Mouse (Mus musculus) liver, embryonic 11.5 days (tissue): ENCODE data around the gene 2010003K11Rik. TPM values are rescaled to one million over a fixed set of nuclear protein-coding genes. Genes with fewer than 3 reads are reported as not detected.

Experiments used
- ATAC-seq: fragments of 200-750 bp; cut with Nextera tagmentation; replicated peaks from 2 replicates; pipeline ENCODE4 v1.8.0; 2017; ENCODE audit warnings: moderate number of reproducible peaks, mild to moderate bottlenecking, moderate TSS enrichment, moderate library complexity; ENCODE audit not compliant: low FRiP score
- DNase-seq: peaks from one replicate; pipeline ENCODE4 v3.0.0-alpha.2; 2017; ENCODE audit warnings: low spot score
- H3K27ac ChIP-seq: fragments of 300-500 bp; sonication (generic); 2 replicates; pipeline ENCODE4 v1.5.1; 2014; ENCODE audit warnings: mild to moderate bottlenecking, low read depth, low read length, control low read depth
- H3K27me3 ChIP-seq: fragments of 300-500 bp; sonication (generic); replicated peaks from 2 replicates; pipeline ENCODE4 v1.6.1; 2014; ENCODE audit warnings: low read length, mixed read lengths; ENCODE audit not compliant: control insufficient read depth, insufficient read depth
- H3K36me3 ChIP-seq: fragments of 300-500 bp; sonication (generic); 2 replicates; pipeline ENCODE4 v1.6.1; 2014; ENCODE audit warnings: mild to moderate bottlenecking, low read length, moderate library complexity, mixed read lengths; ENCODE audit not compliant: control insufficient read depth, insufficient read depth
- H3K4me1 ChIP-seq: fragments of 300-500 bp; sonication (generic); replicated peaks from 2 replicates; pipeline ENCODE4 v1.6.1; 2014; ENCODE audit warnings: low read length, mixed read lengths; ENCODE audit not compliant: control insufficient read depth, insufficient read depth
- H3K4me2 ChIP-seq: fragments of 300-500 bp; sonication (generic); 2 replicates; pipeline ENCODE4 v1.6.1; 2014; ENCODE audit warnings: mild to moderate bottlenecking, control low read depth, moderate library complexity
- H3K4me3 ChIP-seq: fragments of 300-500 bp; sonication (generic); 2 replicates; pipeline ENCODE4 v1.5.1; 2014; ENCODE audit warnings: low read depth, low read length, control low read depth
- H3K9ac ChIP-seq: fragments of 300-500 bp; sonication (generic); 2 replicates; pipeline ENCODE4 v1.6.1; 2014; ENCODE audit warnings: low read depth, low read length, control low read depth
- H3K9me3 ChIP-seq: fragments of 300-500 bp; sonication (generic); 2 replicates; pipeline ENCODE4 v1.6.1; 2016; ENCODE audit warnings: low read length, inconsistent platforms, mixed read lengths; ENCODE audit not compliant: control insufficient read depth
- WGBS: fragments of 180-500 bp; shearing (Covaris S2); extraction: QIAGEN DNeasy Blood & Tissue Kit; methylation state at CpG from one replicate; pipeline ENCODE4 v1.1.7; 2014; 5-methylcytosine and 5-hydroxymethylcytosine counted together
- polyA plus RNA-seq: library from polyadenylated mRNA; unstranded; fragments of >200 nt; fragmentation: Nextera tagmentation; extraction: Ambion mirVana; gene quantifications from 2 replicates; pipeline ENCODE4 v1.2.1, GENCODE M21; 2014

The 2010003K11Rik gene
- polyA plus RNA-seq, 1 experiment from 2014 or later, result 0.14 TPM

GRCm38 (mm10) chr19:4534646-4535045, 36.3 kb upstream of the 2010003K11Rik start:
- no peaks in the 10 kb centered on the region for H3K36me3 ChIP-seq
- H3K9ac ChIP-seq, result no peak overlapping the region
- H3K4me2 ChIP-seq, result no peak overlapping the region
- H3K27me3 ChIP-seq, result no peaks in the 10 kb centered on the region
- H3K27ac ChIP-seq, result no peak overlapping the region
- DNase-seq (no peak), ATAC-seq (no peak)
- H3K9me3 ChIP-seq, result no peaks in the 10 kb centered on the region
- no peak overlapping the region for H3K4me3 ChIP-seq
- 89% methylated on average over 2 of the region's 2 CpGs for WGBS
- no peaks in the 10 kb centered on the region for H3K4me1 ChIP-seq

- Histone ChIP-seq H3K4me1 (no peaks in the 10 kb centered on the region), H3K9me3 (no peaks in the 10 kb centered on the region), H3K4me2 (no peak overlapping the region), H3K9ac (no peak overlapping the region), H3K27ac (no peak overlapping the region), H3K27me3 (no peaks in the 10 kb centered on the region), H3K4me3 (no peak overlapping the region), H3K36me3 (no peaks in the 10 kb centered on the region)
- ATAC-seq (no peak), DNase-seq (no peak)
- 83% methylated on average over 3 of the region's 3 CpGs for WGBS
Observed at GRCm38 (mm10) chr19:4521426-4522050, 23.2 kb upstream of the 2010003K11Rik start.

- ATAC-seq (no peak), DNase-seq (no peak)
- Histone ChIP-seq H3K27me3 (no peaks in the 10 kb centered on the region), H3K4me2 (no peak overlapping the region), H3K4me3 (no peak overlapping the region), H3K36me3 (no peaks in the 10 kb centered on the region), H3K4me1 (0 out of 2 replicates have a peak, but pooled peaks cover 4% of the 10 kb centered on the region), H3K9ac (no peak overlapping the region), H3K27ac (no peak overlapping the region), H3K9me3 (no peaks in the 10 kb centered on the region)
- WGBS, result 57% methylated on average over 1 of the region's 1 CpGs
Observed at GRCm38 (mm10) chr19:4517483-4517882, 19.1 kb upstream of the 2010003K11Rik start.

- ATAC-seq, result no peak
- H3K4me1 ChIP-seq, result 0 out of 2 replicates have a peak, but pooled peaks cover 7% of the 10 kb centered on the region
- H3K9ac ChIP-seq, result no peak overlapping the region
- 0 out of 2 replicates have a peak, but pooled peaks cover 3% of the 10 kb centered on the region for H3K27me3 ChIP-seq
- no peaks in the 10 kb centered on the region for H3K9me3 ChIP-seq
- no peaks in the 10 kb centered on the region for H3K36me3 ChIP-seq
- H3K27ac ChIP-seq, result no peak overlapping the region
- WGBS, result 66% methylated on average over 2 of the region's 2 CpGs
- no peak overlapping the region for H3K4me3 ChIP-seq
- DNase-seq, result no peak
- H3K4me2 ChIP-seq, result no peak overlapping the region
Observed at GRCm38 (mm10) chr19:4516288-4516687, 17.9 kb upstream of the 2010003K11Rik start.

- Histone ChIP-seq H3K27ac (no peak overlapping the region), H3K4me3 (no peak overlapping the region), H3K36me3 (no peaks in the 10 kb centered on the region), H3K9ac (no peak overlapping the region), H3K4me2 (no peak overlapping the region), H3K4me1 (peaks cover 12% of the 10 kb centered on the region; the same call in 1 of the 2 replicates), H3K9me3 (no peaks in the 10 kb centered on the region), H3K27me3 (0 out of 2 replicates have a peak, but pooled peaks cover 3% of the 10 kb centered on the region)
- DNase-seq (no peak), ATAC-seq (no peak)
- 62% methylated on average over 2 of the region's 2 CpGs for WGBS
Observed at GRCm38 (mm10) chr19:4515746-4516145, 17.4 kb upstream of the 2010003K11Rik start.

GRCm38 (mm10) chr19:4513236-4513858, 15.0 kb upstream of the 2010003K11Rik start:
- ATAC-seq (no peak), DNase-seq (no peak)
- peaks cover 12% of the 10 kb centered on the region; the same call in 1 of the 2 replicates for H3K4me1 ChIP-seq
- H3K27ac ChIP-seq, result no peak overlapping the region
- no peak overlapping the region for H3K4me3 ChIP-seq
- H3K9me3 ChIP-seq, result no peaks in the 10 kb centered on the region
- H3K27me3 ChIP-seq, result 0 out of 2 replicates have a peak, but pooled peaks cover 3% of the 10 kb centered on the region
- 60% methylated on average over 4 of the region's 4 CpGs for WGBS
- no peak overlapping the region for H3K9ac ChIP-seq
- no peaks in the 10 kb centered on the region for H3K36me3 ChIP-seq
- no peak overlapping the region for H3K4me2 ChIP-seq

- H3K9ac ChIP-seq, result peak overlapping the region; percentile 53
- DNase-seq (no peak), ATAC-seq (no peak)
- no peak overlapping the region for H3K27ac ChIP-seq
- peak overlapping the region; percentile 77 for H3K4me2 ChIP-seq
- no peaks in the 10 kb centered on the region for H3K36me3 ChIP-seq
- WGBS, result 11% methylated on average over 13 of the region's 13 CpGs
- peak overlapping the region; percentile 72 for H3K4me3 ChIP-seq
- 0 out of 2 replicates have a peak, but pooled peaks cover 3% of the 10 kb centered on the region for H3K27me3 ChIP-seq
- H3K4me1 ChIP-seq, result peaks cover 12% of the 10 kb centered on the region; the same call in 1 of the 2 replicates
- H3K9me3 ChIP-seq, result no peaks in the 10 kb centered on the region
Observed at GRCm38 (mm10) chr19:4511116-4511841, 12.9 kb upstream of the 2010003K11Rik start.

- ATAC-seq (peak; percentile 99), DNase-seq (peak; percentile 97)
- no peaks in the 10 kb centered on the region for H3K9me3 ChIP-seq
- no peak within 1 kb of the TSS for H3K27ac ChIP-seq
- H3K27me3 ChIP-seq, result 0 out of 2 replicates have a peak, but pooled peaks cover 3% of the 10 kb centered on the region
- H3K4me1 ChIP-seq, result peaks cover 9% of the 10 kb centered on the region; the same call in 1 of the 2 replicates
- peak within 1 kb of the TSS; percentile 58 for H3K9ac ChIP-seq
- peak within 1 kb of the TSS; percentile 72 for H3K4me3 ChIP-seq
- under 1% methylated on average over 82 of the region's 82 CpGs for WGBS
- no peaks in the 10 kb centered on the region for H3K36me3 ChIP-seq
- peak within 1 kb of the TSS; percentile 83 for H3K4me2 ChIP-seq
Observed at GRCm38 (mm10) chr19:4509986-4510963, 11.9 kb upstream of the 2010003K11Rik start, which contains the start of gene Pcx. TSS of gene Pcx (plus strand) at chr19:4510472.
